Mouse (Mus musculus) heart, embryonic 10.5 days (tissue): ENCODE results near the gene Trim41. TPM values are rescaled to one million over a fixed set of nuclear protein-coding genes. Genes with fewer than 3 reads are reported as not detected.
"Not testable (repeated sequence)": the region's sequence is repeated elsewhere in the genome, so short reads cannot be mapped to it uniquely, and the experiment has no call there.

Experiments
- DNase-seq: peaks from one replicate; pipeline ENCODE4 v3.0.0-alpha.2; 2017; ENCODE audit warnings: low spot score
- H3K27ac ChIP-seq: fragments of 300-500 bp; sonication (generic); 2 replicates; pipeline ENCODE4 v1.5.1; 2016; ENCODE audit warnings: mild to moderate bottlenecking
- H3K27me3 ChIP-seq: fragments of 300-500 bp; sonication (generic); 2 replicates; pipeline ENCODE4 v1.6.1; 2016; ENCODE audit warnings: mild to moderate bottlenecking; ENCODE audit not compliant: poor library complexity, insufficient read depth, severe bottlenecking
- H3K36me3 ChIP-seq: fragments of 300-500 bp; sonication (generic); 2 replicates; pipeline ENCODE4 v1.6.1; 2016; ENCODE audit warnings: mild to moderate bottlenecking, moderate library complexity
- H3K4me1 ChIP-seq: fragments of 300-500 bp; sonication (generic); 2 replicates; pipeline ENCODE4 v1.6.1; 2016; ENCODE audit warnings: mild to moderate bottlenecking
- H3K4me3 ChIP-seq: fragments of 300-500 bp; sonication (generic); 2 replicates; pipeline ENCODE4 v1.5.1; 2016; ENCODE audit warnings: mild to moderate bottlenecking, moderate library complexity
- H3K9me3 ChIP-seq: fragments of 300-500 bp; sonication (generic); 2 replicates; pipeline ENCODE4 v1.6.1; 2016; ENCODE audit warnings: mild to moderate bottlenecking, moderate library complexity
- WGBS: fragments of 180-500 bp; shearing (Covaris S2); methylation state at CpG from one replicate; pipeline ENCODE4 v1.1.7; 2016; 5-methylcytosine and 5-hydroxymethylcytosine counted together
- polyA plus RNA-seq: library from polyadenylated mRNA; unstranded; fragments of >200 nt; fragmentation: Nextera tagmentation; extraction: Ambion mirVana; gene quantifications from 2 replicates; pipeline ENCODE4 v1.2.1, GENCODE M21; 2016

Trim41 gene
- polyA plus RNA-seq, 1 experiment from 2014 or later: 4.7 TPM

GRCm38 (mm10) chr11:48833731-48834639 lies 16.8 kb upstream of the Trim41 start:
- no peaks in the 10 kb centered on the region for H3K9me3 ChIP-seq
- no peaks in the 10 kb centered on the region for H3K36me3 ChIP-seq
- peaks cover 13% of the 10 kb centered on the region for H3K4me1 ChIP-seq
- peak; percentile 93 for DNase-seq
- H3K4me3 ChIP-seq: peak overlapping the region; percentile 68
- peaks cover 22% of the 10 kb centered on the region for H3K27me3 ChIP-seq
- H3K27ac ChIP-seq: no peak overlapping the region
- WGBS: 1% methylated on average over 30 of the region's 30 CpGs

DNA sequence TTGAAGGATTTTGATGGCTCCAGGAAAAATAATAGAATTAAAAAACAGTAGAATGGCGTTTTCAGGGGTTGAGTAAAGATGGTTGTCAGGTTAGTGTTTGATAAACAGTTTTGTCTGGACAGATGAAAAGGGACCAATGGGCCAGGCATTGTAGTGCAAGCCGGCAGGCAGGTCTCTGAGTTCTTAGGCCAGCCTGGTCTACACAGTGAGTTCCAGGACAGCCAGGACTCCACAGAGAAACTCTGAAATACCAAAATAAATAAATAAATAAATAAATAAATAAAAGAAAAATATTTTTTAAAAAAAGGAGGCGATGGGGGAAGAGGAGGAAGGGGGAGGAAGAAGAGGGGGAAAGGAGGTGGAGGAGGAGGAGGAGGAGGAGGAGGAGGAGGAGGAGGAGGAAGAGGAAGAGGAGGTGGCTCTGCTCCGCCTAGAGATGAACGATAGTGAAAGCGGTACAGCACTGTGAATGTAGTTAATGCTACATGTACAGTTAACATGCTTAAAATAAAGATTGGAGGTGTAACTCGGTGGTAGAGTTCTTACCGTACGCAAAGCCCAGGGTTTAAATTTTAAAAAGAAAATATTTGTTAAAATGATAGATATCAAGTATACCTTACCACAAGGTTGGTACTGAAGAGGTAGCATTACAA lies 16.1 kb upstream of the Trim41 start:
- no peak overlapping the region for H3K27ac ChIP-seq
- no peaks in the 10 kb centered on the region for H3K36me3 ChIP-seq
- peak overlapping the region; percentile 68 for H3K4me3 ChIP-seq
- peaks cover 17% of the 10 kb centered on the region for H3K27me3 ChIP-seq
- peaks cover 8% of the 10 kb centered on the region for H3K4me1 ChIP-seq
- no peak for DNase-seq
- H3K9me3 ChIP-seq: no peaks in the 10 kb centered on the region
- 43% methylated on average over 8 of the region's 9 CpGs for WGBS

- WGBS: 70% methylated on average over 2 of the region's 2 CpGs
- DNase-seq: no peak
- H3K9me3 ChIP-seq: no peaks in the 10 kb centered on the region
- no peak overlapping the region for H3K4me3 ChIP-seq
- H3K27me3 ChIP-seq: peaks cover 4% of the 10 kb centered on the region; the same call in 1 of the 2 replicates
- H3K27ac ChIP-seq: no peak overlapping the region
- H3K36me3 ChIP-seq: no peaks in the 10 kb centered on the region
- H3K4me1 ChIP-seq: no peaks in the 10 kb centered on the region; the same call in 1 of the 2 replicates
Measured at GRCm38 (mm10) chr11:48831273-48831672, 14.1 kb upstream of the Trim41 start.

DNA sequence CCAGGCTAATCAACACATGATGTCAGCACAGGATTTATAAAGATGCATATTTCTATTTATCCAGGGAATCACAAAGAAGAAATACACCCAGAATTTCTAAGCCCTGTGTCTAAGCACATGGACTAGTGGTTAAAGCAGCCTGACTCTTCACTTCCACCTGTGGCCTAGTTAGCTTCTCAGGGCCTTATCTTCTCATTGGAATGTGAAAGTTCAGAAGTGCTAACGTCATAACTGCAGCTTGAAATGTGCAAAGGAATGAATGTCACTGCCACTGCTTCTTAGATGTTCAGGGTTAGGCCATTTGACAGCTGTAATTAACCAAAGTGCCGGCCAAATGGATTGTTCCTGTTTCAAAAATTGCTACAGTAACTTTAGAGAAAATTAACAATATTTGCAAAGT lies 13.1 kb upstream of the Trim41 start:
- H3K27ac ChIP-seq: no peak overlapping the region
- WGBS: 47% methylated on average over 2 of the region's 2 CpGs
- DNase-seq: no peak

GRCm38 (mm10) chr11:48827926-48828325 lies 10.8 kb upstream of the Trim41 start:
- no peak overlapping the region for H3K27ac ChIP-seq
- WGBS: 71% methylated on average over 6 of the region's 6 CpGs

More for the DNA sequence above, 13.1 kb upstream of the Trim41 start:
- no peaks in the 10 kb centered on the region for H3K27me3 ChIP-seq
- H3K4me3 ChIP-seq: no peak overlapping the region
- no peaks in the 10 kb centered on the region for H3K9me3 ChIP-seq
- no peaks in the 10 kb centered on the region; the same call in 1 of the 2 replicates for H3K4me1 ChIP-seq
- no peaks in the 10 kb centered on the region for H3K36me3 ChIP-seq

GRCm38 (mm10) chr11:48826752-48827096 lies 9.6 kb upstream of the Trim41 start:
- H3K9me3 ChIP-seq: no peaks in the 10 kb centered on the region
- WGBS: 2% methylated on average over 6 of the region's 6 CpGs
- no peaks in the 10 kb centered on the region for H3K36me3 ChIP-seq
- H3K4me3 ChIP-seq: peak overlapping the region; percentile 59
- H3K4me1 ChIP-seq: no peaks in the 10 kb centered on the region; the same call in 1 of the 2 replicates
- peaks cover 11% of the 10 kb centered on the region for H3K27me3 ChIP-seq
- DNase-seq: no peak
- H3K27ac ChIP-seq: peak overlapping the region; percentile 72; the same call in 1 of the 2 replicates

More at GRCm38 (mm10) chr11:48827926-48828325, 10.8 kb upstream of the Trim41 start:
- Histone ChIP-seq H3K4me3 (no peak overlapping the region), H3K36me3 (no peaks in the 10 kb centered on the region), H3K27me3 (peaks cover 11% of the 10 kb centered on the region), H3K4me1 (no peaks in the 10 kb centered on the region; the same call in 1 of the 2 replicates), H3K9me3 (no peaks in the 10 kb centered on the region)
- no peak for DNase-seq

DNA sequence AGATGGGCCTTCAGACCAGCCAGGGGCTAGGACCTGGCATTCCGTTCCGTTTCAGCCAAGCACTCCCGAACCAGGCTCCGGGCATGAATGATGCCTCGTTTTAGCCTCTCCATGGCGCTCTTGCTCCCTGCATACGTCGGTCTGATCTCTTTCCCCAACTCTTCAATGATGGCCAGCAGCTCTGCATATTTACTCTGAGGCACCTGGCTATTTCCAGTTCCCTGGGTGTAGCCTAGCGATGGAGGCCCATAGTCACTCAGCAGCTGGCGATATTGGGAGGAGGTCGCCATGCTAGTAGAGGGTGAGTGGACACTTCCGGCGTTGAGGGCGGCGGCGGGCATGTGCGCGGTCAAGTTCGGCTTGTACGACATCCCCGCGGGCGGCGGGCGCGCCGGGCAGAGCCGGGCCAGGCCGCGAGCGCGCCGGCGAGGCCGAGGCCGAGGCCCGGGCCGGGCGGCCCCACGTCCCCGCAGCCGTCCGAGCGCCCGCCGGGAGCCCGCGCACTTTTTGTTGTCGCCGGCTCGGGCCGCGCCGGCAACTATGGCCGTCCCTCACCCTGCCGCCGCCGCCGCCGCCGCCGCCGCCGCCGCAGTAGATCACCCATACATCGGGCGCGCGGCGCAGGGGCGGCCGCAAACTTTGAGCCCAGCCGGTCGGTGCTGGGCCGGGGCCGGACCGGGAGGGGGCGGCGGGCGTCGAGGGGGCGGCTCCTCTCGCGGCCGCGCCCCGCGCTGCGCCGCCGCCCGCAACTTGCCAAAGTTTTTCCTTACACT lies 9.0 kb upstream of the Trim41 start, which contains the start of the genes Trim7 and Gm12184:
Gene Trim7 (plus strand): TSS at position 162 of the 773 bp plus-strand sequence.
Gene Gm12184 (minus strand): TSS at position 677 of the 773 bp plus-strand sequence.
- not testable (repeated sequence) for H3K9me3 ChIP-seq, DNase-seq, H3K4me1 ChIP-seq, H3K36me3 ChIP-seq
- Histone ChIP-seq H3K4me3 (peak within 1 kb of the TSS; percentile 59), H3K27ac (peak within 1 kb of the TSS; percentile 72; the same call in 1 of the 2 replicates), H3K27me3 (peaks cover 11% of the 10 kb centered on the region)
- WGBS: under 1% methylated on average over 66 of the region's 92 CpGs

- Histone ChIP-seq H3K4me3 (peak overlapping the region; percentile 56), H3K36me3 (no peaks in the 10 kb centered on the region), H3K27ac (no peak overlapping the region), H3K4me1 (no peaks in the 10 kb centered on the region; the same call in 1 of the 2 replicates), H3K9me3 (no peaks in the 10 kb centered on the region), H3K27me3 (peaks cover 11% of the 10 kb centered on the region)
- 3% methylated on average over 22 of the region's 22 CpGs for WGBS
- no peak for DNase-seq
Measured at GRCm38 (mm10) chr11:48824311-48824830, 7.2 kb upstream of the Trim41 start.

DNA sequence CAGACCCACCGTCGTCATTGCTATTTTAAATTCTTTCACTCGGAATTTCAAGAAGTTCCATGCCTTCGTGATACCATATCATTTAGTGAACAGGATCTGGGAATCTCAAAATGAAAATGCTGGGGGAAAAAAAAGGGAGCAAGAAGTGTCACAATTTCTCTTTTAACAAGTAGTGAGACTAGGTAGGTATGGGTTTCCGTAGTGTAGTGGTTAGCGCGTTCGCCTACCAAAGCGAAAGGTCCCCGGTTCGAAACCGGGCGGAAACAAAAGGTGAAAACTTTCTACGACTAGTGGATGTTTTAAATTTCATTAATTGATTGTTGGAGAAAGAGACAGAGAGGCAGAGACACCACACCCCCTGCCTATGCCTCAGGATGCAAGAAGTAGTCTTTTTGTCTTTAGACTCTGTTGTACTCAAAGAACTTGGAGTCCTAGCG lies 6.4 kb upstream of the Trim41 start:
- peak; percentile 89 for DNase-seq
- H3K36me3 ChIP-seq: no peaks in the 10 kb centered on the region
- peaks cover 11% of the 10 kb centered on the region for H3K27me3 ChIP-seq
- H3K27ac ChIP-seq: no peak overlapping the region
- H3K9me3 ChIP-seq: no peaks in the 10 kb centered on the region
- H3K4me3 ChIP-seq: peak overlapping the region; percentile 56
- WGBS: under 1% methylated on average over 15 of the region's 15 CpGs
- H3K4me1 ChIP-seq: no peaks in the 10 kb centered on the region; the same call in 1 of the 2 replicates

DNA sequence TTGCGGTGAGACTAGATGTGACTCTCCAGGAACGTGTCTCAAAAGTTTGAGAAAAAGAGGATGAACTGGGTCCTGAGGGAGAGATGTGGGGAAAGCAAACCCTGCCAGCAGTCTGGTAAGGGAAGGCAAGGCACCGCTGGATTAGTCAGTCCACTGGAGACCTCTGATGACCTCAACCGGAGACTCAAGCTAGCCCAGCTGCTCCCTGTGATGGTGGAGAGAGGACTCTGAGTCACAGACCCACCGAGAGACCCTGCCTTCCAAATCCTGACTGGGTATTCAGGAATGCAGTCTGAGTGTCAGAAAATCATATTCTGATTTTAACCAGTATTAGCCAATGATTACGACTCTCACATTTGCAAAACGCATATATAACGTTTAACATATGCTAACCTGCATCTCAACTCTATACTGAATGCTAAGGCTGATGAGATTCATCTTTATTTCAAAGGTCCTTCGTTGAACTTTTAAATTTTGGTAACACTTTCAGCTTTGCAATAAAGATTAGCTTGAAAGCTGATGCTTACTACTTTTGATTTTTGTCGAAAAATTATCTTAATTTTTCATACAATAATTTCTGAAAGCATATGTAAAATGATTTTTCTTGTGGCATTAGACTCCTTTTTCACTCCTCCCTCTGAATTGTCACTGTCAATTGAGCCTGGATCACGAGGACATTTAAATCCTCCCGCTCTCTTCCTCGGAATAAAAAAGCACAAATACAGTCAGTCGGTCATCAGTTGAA lies 5.8 kb upstream of the Trim41 start:
- H3K36me3 ChIP-seq: no peaks in the 10 kb centered on the region
- H3K9me3 ChIP-seq: no peaks in the 10 kb centered on the region
- peak overlapping the region; percentile 56 for H3K4me3 ChIP-seq
- 39% methylated on average over 14 of the region's 14 CpGs for WGBS
- H3K27me3 ChIP-seq: peaks cover 11% of the 10 kb centered on the region
- no peaks in the 10 kb centered on the region; the same call in 1 of the 2 replicates for H3K4me1 ChIP-seq
- H3K27ac ChIP-seq: no peak overlapping the region
- DNase-seq: no peak

- not testable (repeated sequence) for H3K9me3 ChIP-seq, DNase-seq, H3K4me3 ChIP-seq, H3K4me1 ChIP-seq, H3K36me3 ChIP-seq, H3K27ac ChIP-seq
- peaks cover 11% of the 10 kb centered on the region for H3K27me3 ChIP-seq
- WGBS: 75% methylated on average over 14 of the region's 14 CpGs
Measured at GRCm38 (mm10) chr11:48821299-48821698, 4.1 kb upstream of the Trim41 start.

DNA sequence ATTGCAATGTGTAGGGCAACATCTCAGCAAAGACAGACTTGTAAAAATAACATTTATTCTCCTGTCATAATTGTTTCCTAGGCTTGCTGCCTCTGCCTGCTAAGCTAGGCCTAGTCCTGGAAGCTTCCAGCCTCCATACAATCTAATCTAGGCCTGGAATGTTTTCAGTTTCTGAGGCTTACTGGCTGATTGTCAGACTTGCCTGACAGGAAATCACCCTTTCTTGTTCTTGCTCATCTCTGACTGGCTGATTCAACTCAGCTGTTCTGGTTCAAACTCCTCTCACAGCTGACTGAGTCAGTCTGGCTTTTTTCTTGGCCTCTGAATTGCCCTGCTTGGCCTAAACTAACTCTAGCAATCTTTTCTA lies 3.1 kb upstream of the Trim41 start:
- 0 out of 2 replicates have a peak overlapping the region, but pooled peaks have one; percentile 29 for H3K27ac ChIP-seq

More for the DNA sequence above, 3.1 kb upstream of the Trim41 start:
- peaks cover 12% of the 10 kb centered on the region for H3K4me1 ChIP-seq
- H3K36me3 ChIP-seq: peaks cover 5% of the 10 kb centered on the region; the same call in 1 of the 2 replicates
- peaks cover 11% of the 10 kb centered on the region for H3K27me3 ChIP-seq
- no peak for DNase-seq
- no peak overlapping the region for H3K4me3 ChIP-seq
- H3K9me3 ChIP-seq: no peaks in the 10 kb centered on the region
